Mouse (Mus musculus) megakaryocyte, adult 5-6 weeks (primary cell): ENCODE data around the gene Tln1. TPM values are rescaled to one million over a fixed set of nuclear protein-coding genes. Genes with fewer than 3 reads are reported as not detected.
A peak's percentile ranks its signal among the peaks of the same experiment; 100 is the strongest.

Experiments used
- ATAC-seq: 2 replicates; pipeline ENCODE4 v1.8.0; 2016; ENCODE audit warnings: mild to moderate bottlenecking, inconsistent platforms; ENCODE audit not compliant: poor library complexity, severe bottlenecking
- total RNA-seq, 2 experiments: library from RNA; stranded (forward) in 1 of 2; stranded (reverse) in 1 of 2; fragments of 153-499, 151-499 nt in 1 of 2; fragments of 221-1000, 200-1000 nt in 1 of 2; gene quantifications; 2 replicates each; pipeline versions ENCODE4 v1.2.3 to v1.2.4; 2015 to 2017

Gene Tln1
- total RNA-seq, 2 experiments from 2014 or later = 226 to 408 TPM

- no peak for ATAC-seq
Observed at GRCm38 (mm10) chr4:43579256-43579655, 16.8 kb upstream of the Tln1 start.

GRCm38 (mm10) chr4:43578376-43579204, 16.1 kb upstream of the Tln1 start, which contains the start of the genes Rgp1 and Gba2:
Rgp1 (plus strand) TSS chr4:43578715.
Gba2 (minus strand) TSS chr4:43578873.
- peak; percentile 94 for ATAC-seq

- no peak for ATAC-seq
Observed at GRCm38 (mm10) chr4:43577237-43577881, 14.9 kb upstream of the Tln1 start.

GRCm38 (mm10) chr4:43575356-43575755, 12.9 kb upstream of the Tln1 start:
- no peak for ATAC-seq

GRCm38 (mm10) chr4:43573561-43573960, 11.1 kb upstream of the Tln1 start:
- no peak for ATAC-seq

GRCm38 (mm10) chr4:43571395-43572045, 9.0 kb upstream of the Tln1 start:
- no peak for ATAC-seq

GRCm38 (mm10) chr4:43567140-43567539, 4.6 kb upstream of the Tln1 start:
- no peak for ATAC-seq

GRCm38 (mm10) chr4:43564231-43564630, 1.7 kb upstream of the Tln1 start:
- ATAC-seq = no peak

GRCm38 (mm10) chr4:43563601-43563875, 1.0 kb upstream of the Tln1 start:
- no peak for ATAC-seq

- no peak for ATAC-seq
Observed at GRCm38 (mm10) chr4:43562769-43563600, 494 bp upstream of the Tln1 start.

GRCm38 (mm10) chr4:43561436-43561996, 975 bp downstream of the Tln1 start:
- no peak for ATAC-seq

GRCm38 (mm10) chr4:43560976-43561375, 1.5 kb downstream of the Tln1 start:
- no peak for ATAC-seq

GRCm38 (mm10) chr4:43560243-43560611, 2.3 kb downstream of the Tln1 start:
- ATAC-seq = peak; percentile 59

GRCm38 (mm10) chr4:43559519-43560242, 2.8 kb downstream of the Tln1 start:
- ATAC-seq = no peak

GRCm38 (mm10) chr4:43558631-43559356, 3.7 kb downstream of the Tln1 start:
- 0 out of 2 replicates have a peak, but pooled peaks have one; percentile 9 for ATAC-seq

GRCm38 (mm10) chr4:43558028-43558630, 4.4 kb downstream of the Tln1 start:
- no peak for ATAC-seq

- peak; percentile 16; the same call in 1 of the 2 replicates for ATAC-seq
Observed at GRCm38 (mm10) chr4:43555926-43556325, 6.6 kb downstream of the Tln1 start.

GRCm38 (mm10) chr4:43553891-43554290, 8.6 kb downstream of the Tln1 start:
- ATAC-seq = no peak

GRCm38 (mm10) chr4:43552437-43552836, 10.1 kb downstream of the Tln1 start:
- ATAC-seq = no peak
